Mouse (Mus musculus): ENCODE results near the gene Gm20479.

Gene Gm20479

GRCm38 (mm10) chr7:27356861-27357594 lies at the start of gene Gm20479:
Gm20479 (minus strand) TSS chr7:27357419.
- DNase-seq (ENCODE audit: low read depth) = no peak

- peak; percentile 22 for DNase-seq (ENCODE audit: low read depth)
These were observed 49.3 kb upstream of the Gm20479 start for GRCm38 (mm10) chr7:27406481-27406880.

- DNase-seq (ENCODE audit: low read depth) = no peak
These were observed 47.2 kb upstream of the Gm20479 start for GRCm38 (mm10) chr7:27404203-27404942.

GRCm38 (mm10) chr7:27402675-27403074 lies 45.5 kb upstream of the Gm20479 start:
- DNase-seq (ENCODE audit: low read depth) = peak; percentile 40

- no peak for DNase-seq (ENCODE audit: low read depth)
These were observed 43.3 kb upstream of the Gm20479 start for GRCm38 (mm10) chr7:27400545-27400944.

- peak; percentile 77 for DNase-seq (ENCODE audit: low read depth)
These were observed 40.1 kb upstream of the Gm20479 start for GRCm38 (mm10) chr7:27397048-27397949.

GRCm38 (mm10) chr7:27396184-27397047 lies 39.2 kb upstream of the Gm20479 start:
- DNase-seq (ENCODE audit: low read depth) = peak; percentile 39

GRCm38 (mm10) chr7:27395521-27396183 lies 38.4 kb upstream of the Gm20479 start:
- DNase-seq (ENCODE audit: low read depth) = no peak

- no peak for DNase-seq (ENCODE audit: low read depth)
These were observed 34.2 kb upstream of the Gm20479 start for GRCm38 (mm10) chr7:27391416-27391815.

GRCm38 (mm10) chr7:27389213-27389612 lies 32.0 kb upstream of the Gm20479 start:
- DNase-seq (ENCODE audit: low read depth) = peak; percentile 17

GRCm38 (mm10) chr7:27384731-27385130 lies 27.5 kb upstream of the Gm20479 start:
- DNase-seq (ENCODE audit: low read depth) = peak; percentile 66

GRCm38 (mm10) chr7:27384134-27384533 lies 26.9 kb upstream of the Gm20479 start:
- DNase-seq (ENCODE audit: low read depth) = no peak

GRCm38 (mm10) chr7:27383233-27383632 lies 26.0 kb upstream of the Gm20479 start:
- peak; percentile 71 for DNase-seq (ENCODE audit: low read depth)

- no peak for DNase-seq (ENCODE audit: low read depth)
These were observed 24.3 kb upstream of the Gm20479 start for GRCm38 (mm10) chr7:27381560-27381959.

GRCm38 (mm10) chr7:27381009-27381408 lies 23.8 kb upstream of the Gm20479 start:
- DNase-seq (ENCODE audit: low read depth) = no peak

- DNase-seq (ENCODE audit: low read depth) = no peak
These were observed 22.6 kb upstream of the Gm20479 start for GRCm38 (mm10) chr7:27379836-27380235.

- peak; percentile 62 for DNase-seq (ENCODE audit: low read depth)
These were observed 21.2 kb upstream of the Gm20479 start for GRCm38 (mm10) chr7:27378431-27378830.

GRCm38 (mm10) chr7:27375274-27375673 lies 18.1 kb upstream of the Gm20479 start:
- no peak for DNase-seq (ENCODE audit: low read depth)

GRCm38 (mm10) chr7:27371715-27372462 lies 14.7 kb upstream of the Gm20479 start:
- DNase-seq (ENCODE audit: low read depth) = no peak

- DNase-seq (ENCODE audit: low read depth) = no peak
These were observed 11.9 kb upstream of the Gm20479 start for GRCm38 (mm10) chr7:27369111-27369510.
